Mouse (Mus musculus) lung, embryonic 15.5 days (tissue): ENCODE data around the gene Rpl19. TPM values are rescaled to one million over a fixed set of nuclear protein-coding genes. Genes with fewer than 3 reads are reported as not detected.
A peak's percentile ranks its signal among the peaks of the same experiment; 100 is the strongest.

Source experiments
- ATAC-seq: fragments of 200-750 bp; cut with Nextera tagmentation; 2 replicates; pipeline ENCODE4 v1.8.0; 2017; ENCODE audit warnings: moderate number of reproducible peaks, borderline replicate concordance; ENCODE audit not compliant: low FRiP score, low TSS enrichment; ENCODE audit errors: extremely low read depth
- H3K27ac ChIP-seq: fragments of 300-500 bp; sonication (generic); 2 replicates; pipeline ENCODE4 v1.5.1; 2015; ENCODE audit warnings: moderate library complexity, mild to moderate bottlenecking, inconsistent platforms
- H3K27me3 ChIP-seq: fragments of 300-500 bp; sonication (generic); 2 replicates; pipeline ENCODE4 v1.6.1; 2015; ENCODE audit warnings: inconsistent platforms
- H3K36me3 ChIP-seq: fragments of 300-500 bp; sonication (generic); 2 replicates; pipeline ENCODE4 v1.6.1; 2015; ENCODE audit warnings: inconsistent platforms
- H3K4me1 ChIP-seq: fragments of 300-500 bp; sonication (generic); 2 replicates; pipeline ENCODE4 v1.6.1; 2015; ENCODE audit warnings: inconsistent platforms
- H3K4me2 ChIP-seq: fragments of 300-500 bp; sonication (generic); 2 replicates; pipeline ENCODE4 v1.6.1; 2015; ENCODE audit warnings: inconsistent platforms, mild to moderate bottlenecking, moderate library complexity
- H3K4me3 ChIP-seq: fragments of 300-500 bp; sonication (generic); 2 replicates; pipeline ENCODE4 v1.5.1; 2015; ENCODE audit warnings: mild to moderate bottlenecking, inconsistent platforms
- H3K9ac ChIP-seq: fragments of 300-500 bp; sonication (generic); 2 replicates; pipeline ENCODE4 v1.6.1; 2015; ENCODE audit warnings: inconsistent platforms
- H3K9me3 ChIP-seq: fragments of 300-500 bp; sonication (generic); 2 replicates; pipeline ENCODE4 v1.6.1; 2016; ENCODE audit warnings: inconsistent platforms
- WGBS: fragments of 180-500 bp; shearing (Covaris S2); methylation state at CpG from one replicate; pipeline ENCODE4 v1.1.7; 2015; 5-methylcytosine and 5-hydroxymethylcytosine counted together
- polyA plus RNA-seq: library from polyadenylated mRNA; unstranded; fragments of >200 nt; fragmentation: Nextera tagmentation; extraction: Ambion mirVana; gene quantifications from 2 replicates; pipeline ENCODE4 v1.2.1, GENCODE M21; 2015

The Rpl19 gene
- polyA plus RNA-seq, 1 experiment from 2014 or later: 1,039 TPM

GRCm38 (mm10) chr11:98000378-98001140 lies 26.0 kb upstream of the Rpl19 start:
- 12% methylated on average over 7 of the region's 7 CpGs for whole genome bisulfite sequencing
- Histone ChIP-seq H3K9me3 (no peaks in the 10 kb centered on the region), H3K9ac (no peak overlapping the region), H3K27me3 (peaks cover 34% of the 10 kb centered on the region; the same call in 1 of the 2 replicates), H3K4me1 (peaks cover 20% of the 10 kb centered on the region), H3K36me3 (no peaks in the 10 kb centered on the region), H3K4me2 (no peak overlapping the region), H3K27ac (no peak overlapping the region), H3K4me3 (no peak overlapping the region)
- ATAC-seq: no peak

DNA sequence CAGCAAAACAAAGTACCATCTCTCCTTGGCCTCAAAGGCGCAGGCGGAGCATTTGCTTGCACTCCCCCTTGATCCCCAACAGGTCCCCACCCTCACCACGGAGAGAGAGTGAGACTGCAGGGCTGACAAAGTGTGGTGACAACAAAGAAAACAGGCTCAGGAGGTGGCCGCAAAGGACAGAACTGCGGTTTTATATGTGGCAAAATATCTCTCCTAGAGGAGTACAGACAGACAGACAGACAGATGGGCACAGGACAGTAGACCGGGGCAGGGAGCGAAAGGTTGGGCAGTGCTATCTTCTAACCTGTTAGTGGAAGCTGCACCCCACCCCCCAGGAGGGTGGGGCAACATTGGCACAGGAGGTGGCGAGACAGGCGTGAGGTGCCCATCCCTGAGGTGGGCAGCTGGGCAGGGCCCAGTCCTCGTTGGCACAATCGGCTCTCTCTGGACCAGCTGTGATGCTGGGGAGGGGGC lies 25.1 kb upstream of the Rpl19 start:
- Histone ChIP-seq H3K4me2 (no peak overlapping the region), H3K4me1 (peaks cover 17% of the 10 kb centered on the region), H3K36me3 (no peaks in the 10 kb centered on the region), H3K27ac (no peak overlapping the region), H3K4me3 (no peak overlapping the region), H3K27me3 (peaks cover 34% of the 10 kb centered on the region; the same call in 1 of the 2 replicates), H3K9me3 (no peaks in the 10 kb centered on the region), H3K9ac (no peak overlapping the region)
- WGBS: 40% methylated on average over 11 of the region's 11 CpGs
- ATAC-seq: no peak

DNA sequence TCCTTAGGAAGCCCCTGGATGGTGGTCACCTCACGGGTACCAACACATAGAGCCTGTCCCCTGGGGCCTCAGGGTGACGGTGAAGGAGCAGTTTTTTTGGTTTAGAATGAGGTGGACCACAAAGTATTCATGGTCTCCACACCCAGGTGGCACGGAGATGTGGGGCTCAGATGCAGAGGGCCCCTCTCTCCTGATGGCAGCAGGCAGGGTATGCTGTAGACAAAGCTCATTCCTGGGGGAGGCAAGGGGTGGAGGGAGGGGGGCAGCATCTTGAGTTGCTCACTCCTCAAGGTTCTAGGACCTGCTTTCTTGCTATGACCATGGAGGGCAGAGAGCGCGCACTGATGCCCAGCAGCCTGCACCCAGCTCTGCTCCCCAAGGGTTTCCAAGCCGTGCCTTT lies 24.5 kb upstream of the Rpl19 start:
- H3K9me3 ChIP-seq: no peaks in the 10 kb centered on the region
- no peak overlapping the region for H3K4me3 ChIP-seq
- WGBS: 65% methylated on average over 6 of the region's 6 CpGs
- H3K4me1 ChIP-seq: peaks cover 17% of the 10 kb centered on the region
- no peaks in the 10 kb centered on the region for H3K36me3 ChIP-seq
- no peak for ATAC-seq
- peaks cover 34% of the 10 kb centered on the region; the same call in 1 of the 2 replicates for H3K27me3 ChIP-seq
- H3K9ac ChIP-seq: no peak overlapping the region
- H3K4me2 ChIP-seq: no peak overlapping the region
- H3K27ac ChIP-seq: no peak overlapping the region

GRCm38 (mm10) chr11:98002627-98003026 lies 23.9 kb upstream of the Rpl19 start:
- no peak overlapping the region for H3K27ac ChIP-seq
- no peak for ATAC-seq
- 0 out of 2 replicates have a peak overlapping the region, but pooled peaks have one; percentile 2 for H3K4me3 ChIP-seq
- H3K4me1 ChIP-seq: peaks cover 17% of the 10 kb centered on the region
- H3K9ac ChIP-seq: 0 out of 2 replicates have a peak overlapping the region, but pooled peaks have one; percentile 14
- H3K4me2 ChIP-seq: peak overlapping the region; percentile 37
- H3K36me3 ChIP-seq: no peaks in the 10 kb centered on the region
- 21% methylated on average over 12 of the region's 12 CpGs for WGBS
- H3K27me3 ChIP-seq: peaks cover 34% of the 10 kb centered on the region; the same call in 1 of the 2 replicates
- H3K9me3 ChIP-seq: no peaks in the 10 kb centered on the region

- Histone ChIP-seq H3K4me3 (0 out of 2 replicates have a peak overlapping the region, but pooled peaks have one; percentile 2), H3K27ac (no peak overlapping the region)
These were observed 23.3 kb upstream of the Rpl19 start for GRCm38 (mm10) chr11:98003171-98003671.

GRCm38 (mm10) chr11:98004161-98004560 lies 22.3 kb upstream of the Rpl19 start:
- peaks cover 3% of the 10 kb centered on the region; the same call in 1 of the 2 replicates for H3K36me3 ChIP-seq
- no peak for ATAC-seq

More at GRCm38 (mm10) chr11:98003171-98003671, 23.3 kb upstream of the Rpl19 start:
- ATAC-seq: no peak
- Histone ChIP-seq H3K9ac (0 out of 2 replicates have a peak overlapping the region, but pooled peaks have one; percentile 14), H3K36me3 (peaks cover 3% of the 10 kb centered on the region; the same call in 1 of the 2 replicates), H3K9me3 (no peaks in the 10 kb centered on the region), H3K4me2 (peak overlapping the region; percentile 37), H3K4me1 (peaks cover 17% of the 10 kb centered on the region), H3K27me3 (peaks cover 34% of the 10 kb centered on the region; the same call in 1 of the 2 replicates)
- WGBS: 40% methylated on average over 17 of the region's 17 CpGs

GRCm38 (mm10) chr11:98005076-98005475 lies 21.4 kb upstream of the Rpl19 start:
- Histone ChIP-seq H3K36me3 (peaks cover 8% of the 10 kb centered on the region; the same call in 1 of the 2 replicates), H3K4me3 (no peak overlapping the region), H3K9ac (no peak overlapping the region), H3K27me3 (peaks cover 24% of the 10 kb centered on the region; the same call in 1 of the 2 replicates), H3K4me1 (peaks cover 17% of the 10 kb centered on the region), H3K9me3 (no peaks in the 10 kb centered on the region), H3K4me2 (no peak overlapping the region), H3K27ac (no peak overlapping the region)
- ATAC-seq: no peak
- WGBS: 52% methylated on average over 13 of the region's 13 CpGs

More at GRCm38 (mm10) chr11:98004161-98004560, 22.3 kb upstream of the Rpl19 start:
- Histone ChIP-seq H3K9me3 (no peaks in the 10 kb centered on the region), H3K4me2 (no peak overlapping the region), H3K27ac (no peak overlapping the region), H3K27me3 (peaks cover 33% of the 10 kb centered on the region; the same call in 1 of the 2 replicates), H3K4me3 (no peak overlapping the region), H3K9ac (no peak overlapping the region), H3K4me1 (peaks cover 17% of the 10 kb centered on the region)
- 58% methylated on average over 8 of the region's 8 CpGs for WGBS

DNA sequence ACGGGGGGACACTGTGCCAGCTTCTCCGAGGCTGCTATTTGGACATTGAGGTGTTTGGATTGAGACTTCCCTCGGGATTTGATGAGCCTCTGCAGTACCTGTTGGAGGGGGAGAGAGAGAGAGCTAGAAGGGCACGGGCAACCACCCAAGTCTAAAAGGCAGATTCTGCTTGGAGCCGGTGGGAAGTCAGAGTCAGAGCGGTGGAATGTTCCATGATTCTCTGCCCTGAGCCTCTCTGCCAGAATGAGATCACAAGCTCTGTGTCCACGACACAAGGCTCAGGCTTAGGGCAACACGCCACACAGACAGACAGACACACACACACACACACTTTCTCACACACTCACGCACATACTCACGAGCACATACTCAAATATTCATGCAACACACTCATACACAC lies 20.8 kb upstream of the Rpl19 start:
- H3K27ac ChIP-seq: no peak overlapping the region
- H3K4me1 ChIP-seq: peaks cover 17% of the 10 kb centered on the region
- H3K9me3 ChIP-seq: no peaks in the 10 kb centered on the region
- no peak overlapping the region for H3K4me3 ChIP-seq
- 77% methylated on average over 10 of the region's 10 CpGs for WGBS
- H3K9ac ChIP-seq: no peak overlapping the region
- H3K27me3 ChIP-seq: peaks cover 18% of the 10 kb centered on the region; the same call in 1 of the 2 replicates
- no peak overlapping the region for H3K4me2 ChIP-seq
- H3K36me3 ChIP-seq: peaks cover 8% of the 10 kb centered on the region; the same call in 1 of the 2 replicates
- ATAC-seq: no peak

DNA sequence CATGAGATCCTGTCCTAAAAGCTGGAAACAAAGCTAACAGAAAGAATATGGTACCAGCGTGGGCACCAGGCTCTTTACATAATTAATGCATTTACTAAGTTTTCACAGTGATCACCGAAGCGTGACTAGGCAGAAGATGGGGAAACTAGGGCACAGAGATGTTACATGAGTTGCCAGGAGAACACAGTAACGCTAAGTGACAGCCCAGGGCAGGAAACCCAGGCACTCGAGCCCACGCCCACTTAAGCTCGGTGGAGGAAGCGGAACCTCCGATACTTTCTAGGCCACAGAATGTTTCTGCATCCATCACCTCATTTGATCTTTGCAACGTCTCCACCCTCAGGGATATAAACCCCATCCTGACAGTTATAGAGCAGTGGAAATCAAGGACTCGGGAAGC lies 18.4 kb upstream of the Rpl19 start:
- no peak overlapping the region for H3K27ac ChIP-seq
- peaks cover 8% of the 10 kb centered on the region; the same call in 1 of the 2 replicates for H3K36me3 ChIP-seq
- no peak for ATAC-seq
- no peak overlapping the region for H3K9ac ChIP-seq
- no peaks in the 10 kb centered on the region for H3K9me3 ChIP-seq
- H3K4me3 ChIP-seq: no peak overlapping the region
- 71% methylated on average over 11 of the region's 11 CpGs for WGBS
- peaks cover 13% of the 10 kb centered on the region for H3K4me1 ChIP-seq
- no peaks in the 10 kb centered on the region; the same call in 1 of the 2 replicates for H3K27me3 ChIP-seq
- no peak overlapping the region for H3K4me2 ChIP-seq

DNA sequence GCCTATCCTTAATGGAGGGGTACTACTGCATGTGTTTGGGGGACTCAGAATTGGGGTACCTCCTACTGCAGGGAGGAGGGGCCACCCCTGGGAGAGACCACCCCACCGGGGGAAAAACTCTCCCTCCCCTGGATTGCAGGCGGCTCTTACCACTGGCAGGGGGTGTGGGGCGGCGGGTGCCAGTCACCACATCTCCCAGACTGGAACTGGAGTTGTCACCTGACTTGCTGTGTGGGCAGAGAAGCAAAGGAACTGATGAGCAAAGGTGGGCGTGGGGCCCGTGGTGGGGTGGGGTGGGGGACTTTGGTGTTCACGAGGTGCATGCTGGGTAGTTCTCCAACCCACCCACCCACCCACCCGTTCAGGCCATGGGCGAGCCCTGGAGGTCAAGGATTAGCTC lies 14.8 kb upstream of the Rpl19 start:
- 54% methylated on average over 9 of the region's 9 CpGs for WGBS
- Histone ChIP-seq H3K27ac (no peak overlapping the region), H3K4me3 (no peak overlapping the region), H3K9ac (no peak overlapping the region), H3K4me1 (no peaks in the 10 kb centered on the region), H3K9me3 (no peaks in the 10 kb centered on the region), H3K27me3 (no peaks in the 10 kb centered on the region; the same call in 1 of the 2 replicates), H3K4me2 (no peak overlapping the region), H3K36me3 (peaks cover 19% of the 10 kb centered on the region; the same call in 1 of the 2 replicates)
- 0 out of 2 replicates have a peak, but pooled peaks have one; percentile 32 for ATAC-seq

DNA sequence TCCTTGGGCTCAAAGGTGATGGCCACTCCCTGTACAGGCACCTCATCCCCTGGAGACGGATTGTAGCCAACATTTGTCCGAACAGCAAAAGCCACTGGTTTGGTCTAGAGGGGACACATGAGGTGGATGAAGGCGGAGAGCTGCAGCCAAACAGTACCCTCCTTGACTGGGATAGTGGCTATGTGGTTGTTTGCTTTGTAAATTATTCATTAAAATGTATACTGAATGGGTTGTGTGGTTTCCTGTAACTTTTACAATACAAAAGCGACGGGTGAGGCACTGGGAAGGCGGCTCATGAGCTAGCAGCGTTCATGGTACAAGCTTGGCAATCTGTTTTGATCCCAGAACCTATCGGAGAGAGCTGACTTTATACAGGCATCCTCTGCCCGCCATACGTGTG lies 13.7 kb upstream of the Rpl19 start:
- Histone ChIP-seq H3K36me3 (peaks cover 23% of the 10 kb centered on the region; the same call in 1 of the 2 replicates), H3K4me1 (no peaks in the 10 kb centered on the region), H3K27me3 (no peaks in the 10 kb centered on the region; the same call in 1 of the 2 replicates), H3K27ac (no peak overlapping the region), H3K4me2 (no peak overlapping the region), H3K9ac (no peak overlapping the region), H3K9me3 (no peaks in the 10 kb centered on the region), H3K4me3 (no peak overlapping the region)
- ATAC-seq: no peak
- 73% methylated on average over 10 of the region's 10 CpGs for WGBS
